19 mouse cellular contexts compared by ENCODE assay signal in genomic region chr7:90508124-90508523, GRCm38 (mm10). TPM values are rescaled to one million over a fixed set of nuclear protein-coding genes. Genes with fewer than 3 reads are reported as not detected.
A peak's percentile ranks its signal among the peaks of the same experiment; 100 is the strongest.
DNase-seq lines count a peak whose midpoint lies in the region; ATAC-seq and TF ChIP-seq lines count a peak whose summit lies in the region.
"Had no signal": no experiment of that assay in that cellular context is flagged by ENCODE, and none has a peak within 500 bp of the region (broad histone marks: within the 10 kb centered on the region; RNA-seq: fewer than 3 reads in every experiment).

No protein-coding gene starts in this region.

- DNase-seq in gastrocnemius, adult 2 months, result no peak
- DNase-seq in gastrocnemius, postnatal 36 days, result no peak
- DNase-seq in left cerebral cortex, adult 2 months (ENCODE audit: extremely low spot score in 1 of 2, low spot score in 2 of 2), result no peak
- no peak for DNase-seq in left cerebral cortex, postnatal 4 days
- peak; percentile 20 for DNase-seq in A20 (ENCODE audit: low read depth, low spot score)
- DNase-seq in cerebellum, postnatal 25 days, result no peak
- DNase-seq: cerebellum, adult 11 months; cerebellum, postnatal 36 days; layer of hippocampus, adult 9-11 months; lung, postnatal 10 days had no signal

- intact Hi-C loops in gastrocnemius, adult 2 months (cut with DNase I), result loop anchor here (5.0 kb wide), 1 partner anchor 226 kb away; no protein-coding TSS in a partner anchor
- intact Hi-C loops in gastrocnemius, postnatal 36 days (cut with DNase I), result no loop called here
- intact Hi-C loops in left cerebral cortex, adult 2 months (cut with DNase I), result loop anchor here (5.0 kb wide), 1 partner anchor 511 kb away; no protein-coding TSS in a partner anchor
- intact Hi-C loops in left cerebral cortex, postnatal 4 days (cut with DNase I), result loop anchor here (10.0 kb wide), 1 partner anchor 513 kb away; no protein-coding TSS in a partner anchor

- H3K4me3 ChIP-seq in gastrocnemius, adult 2 months, result no peak overlapping the region
- no peak overlapping the region for H3K4me3 ChIP-seq in left cerebral cortex, adult 2 months
- H3K4me3 ChIP-seq: embryonic facial prominence, embryonic 10.5 days; erythroblast, embryonic 14.5 days; heart, embryonic 15.5 days; hindbrain, embryonic 12.5 days; limb, embryonic 15.5 days; myocyte had no signal

- no peak overlapping the region for H3K27ac ChIP-seq in gastrocnemius, adult 2 months
- H3K27ac ChIP-seq in left cerebral cortex, adult 2 months, result no peak overlapping the region
- H3K27ac ChIP-seq: embryonic facial prominence, embryonic 10.5 days; heart, embryonic 15.5 days; hindbrain, embryonic 12.5 days; limb, embryonic 15.5 days had no signal

- peak; percentile 47 for TF ChIP-seq CTCF in gastrocnemius, adult 2 months (IDR thresholded peaks at IDR 0.05)
- peak; percentile 50 for TF ChIP-seq CTCF in left cerebral cortex, adult 2 months (IDR thresholded peaks at IDR 0.05)

- ATAC-seq in inflammation-experienced regulatory T-cells, adult 6 months, result peak; percentile 38
- no peak for ATAC-seq in megakaryocyte-erythroid progenitor cell, adult 5-6 weeks (replicated peaks; ENCODE audit: low FRiP score, low TSS enrichment, poor library complexity, severe bottlenecking)
- ATAC-seq: Patski had no signal

RNA-seq across cellular contexts. Expression of gene Dlg2, which starts 31.7 kb away (rescaled TPM):
- total RNA-seq in gastrocnemius, adult 2 months (2021), result under 1 TPM; 0.22 to 0.71 TPM
- under 1 TPM; 0.36 to 0.72 TPM for total RNA-seq in gastrocnemius, postnatal 36 days (2021)
- 100 to 1,000 TPM; 295 to 301 TPM for total RNA-seq in left cerebral cortex, adult 2 months (2021)
- 100 to 1,000 TPM; 316 to 332 TPM for total RNA-seq in left cerebral cortex, postnatal 4 days (2021)
- polyA plus RNA-seq in inflammation-experienced regulatory T-cells, adult 6 months (2017; shearing (Covaris generic)), result 1 to 10 TPM in 2 of 3 experiments, under 1 TPM in 1; 0.83 to 3.5 (median 1.1) TPM
- 0.10 and 2.1 TPM in 2 replicates for total RNA-seq in megakaryocyte-erythroid progenitor cell, adult 5-6 weeks (2014; fragmentation: Nextera tagmentation)
- total RNA-seq in megakaryocyte-erythroid progenitor cell, adult 5-6 weeks (2017), result 0.33 and 2.3 TPM in 2 replicates
- polyA plus RNA-seq: erythroblast, embryonic 14.5 days had no signal

RNA-seq across cellular contexts. Expression of gene Tmem126b, which starts 32.3 kb away (rescaled TPM):
- total RNA-seq in gastrocnemius, adult 2 months (2021), result 10 to 100 TPM; 18.9 to 22.9 TPM
- total RNA-seq in gastrocnemius, postnatal 36 days (2021), result 10 to 100 TPM; 16.0 to 17.9 TPM
- total RNA-seq in left cerebral cortex, adult 2 months (2021), result 10 to 100 TPM; 24.8 to 26.4 TPM
- total RNA-seq in left cerebral cortex, postnatal 4 days (2021), result 10 to 100 TPM; 13.4 TPM
- polyA plus RNA-seq in inflammation-experienced regulatory T-cells, adult 6 months (2017; shearing (Covaris generic)), result 10 to 100 TPM; 35.1 to 38.8 (median 35.9) TPM
- 7.9 and 10.9 TPM in 2 replicates for total RNA-seq in megakaryocyte-erythroid progenitor cell, adult 5-6 weeks (2014; fragmentation: Nextera tagmentation)
- 7.8 and 15.4 TPM in 2 replicates for total RNA-seq in megakaryocyte-erythroid progenitor cell, adult 5-6 weeks (2017)

RNA-seq across cellular contexts. Expression of gene Tmem126a, which starts 51.1 kb away (rescaled TPM):
- total RNA-seq in gastrocnemius, adult 2 months (2021), result 100 to 1,000 TPM; 101 to 119 TPM
- 100 to 1,000 TPM in 1 of 2 experiments, 10 to 100 TPM in 1; 88.9 to 106 TPM for total RNA-seq in gastrocnemius, postnatal 36 days (2021)
- total RNA-seq in left cerebral cortex, adult 2 months (2021), result 10 to 100 TPM; 38.1 to 40.0 TPM
- total RNA-seq in left cerebral cortex, postnatal 4 days (2021), result 10 to 100 TPM; 43.1 to 45.4 TPM
- 100 to 1,000 TPM in 1 of 3 experiments, 10 to 100 TPM in 2; 72.3 to 107 (median 85.5) TPM for polyA plus RNA-seq in inflammation-experienced regulatory T-cells, adult 6 months (2017; shearing (Covaris generic))
- total RNA-seq in megakaryocyte-erythroid progenitor cell, adult 5-6 weeks (2014; fragmentation: Nextera tagmentation), result 32.5 and 39.8 TPM in 2 replicates
- total RNA-seq in megakaryocyte-erythroid progenitor cell, adult 5-6 weeks (2017), result 15.6 and 33.1 TPM in 2 replicates

Comparison
In these comparisons a context has a peak if more than half of its experiments do, and no peak if none do; other contexts are left out.
1. RNA of gene Dlg2, which starts 31.7 kb away (total RNA-seq): 316 to 332 TPM in left cerebral cortex, postnatal 4 days and 295 to 301 TPM in left cerebral cortex, adult 2 months; 0.10 to 2.3 TPM in megakaryocyte-erythroid progenitor cell, adult 5-6 weeks, 0.36 to 0.72 TPM in gastrocnemius, postnatal 36 days and 0.22 to 0.71 TPM in gastrocnemius, adult 2 months; every median in the first group is over 10 times any median in the second.